Mouse (Mus musculus) limb, embryonic 10.5 days (tissue): ENCODE results near the gene Spsb1. TPM values are rescaled to one million over a fixed set of nuclear protein-coding genes. Genes with fewer than 3 reads are reported as not detected.

Source experiments
- DNase-seq: peaks from one replicate; pipeline ENCODE4 v3.0.0-alpha.2; 2017; ENCODE audit warnings: low spot score
- H3K27ac ChIP-seq: fragments of 300-500 bp; sonication (generic); 2 replicates; pipeline ENCODE4 v1.5.1; 2016; ENCODE audit warnings: mild to moderate bottlenecking
- H3K27me3 ChIP-seq: fragments of 300-500 bp; sonication (generic); 2 replicates; pipeline ENCODE4 v1.6.1; 2016; ENCODE audit warnings: low read depth, mild to moderate bottlenecking; ENCODE audit not compliant: poor library complexity, severe bottlenecking
- H3K36me3 ChIP-seq: fragments of 300-500 bp; sonication (generic); 2 replicates; pipeline ENCODE4 v1.6.1; 2016; ENCODE audit warnings: mild to moderate bottlenecking, moderate library complexity
- H3K4me1 ChIP-seq: fragments of 300-500 bp; sonication (generic); 2 replicates; pipeline ENCODE4 v1.6.1; 2016
- H3K4me3 ChIP-seq: fragments of 300-500 bp; sonication (generic); 2 replicates; pipeline ENCODE4 v1.5.1; 2016; ENCODE audit warnings: mild to moderate bottlenecking, moderate library complexity
- H3K9me3 ChIP-seq: fragments of 300-500 bp; sonication (generic); replicated peaks from 2 replicates; pipeline ENCODE4 v1.6.1; 2016; ENCODE audit warnings: mild to moderate bottlenecking
- WGBS: fragments of 180-500 bp; shearing (Covaris S2); methylation state at CpG from one replicate; pipeline ENCODE4 v1.1.7; 2016; 5-methylcytosine and 5-hydroxymethylcytosine counted together
- polyA plus RNA-seq: library from polyadenylated mRNA; unstranded; fragments of >200 nt; fragmentation: Nextera tagmentation; extraction: Ambion mirVana; gene quantifications from 2 replicates; pipeline ENCODE4 v1.2.1, GENCODE M21; 2016

The Spsb1 gene
- polyA plus RNA-seq, 1 experiment from 2014 or later: 18.8 TPM

DNA sequence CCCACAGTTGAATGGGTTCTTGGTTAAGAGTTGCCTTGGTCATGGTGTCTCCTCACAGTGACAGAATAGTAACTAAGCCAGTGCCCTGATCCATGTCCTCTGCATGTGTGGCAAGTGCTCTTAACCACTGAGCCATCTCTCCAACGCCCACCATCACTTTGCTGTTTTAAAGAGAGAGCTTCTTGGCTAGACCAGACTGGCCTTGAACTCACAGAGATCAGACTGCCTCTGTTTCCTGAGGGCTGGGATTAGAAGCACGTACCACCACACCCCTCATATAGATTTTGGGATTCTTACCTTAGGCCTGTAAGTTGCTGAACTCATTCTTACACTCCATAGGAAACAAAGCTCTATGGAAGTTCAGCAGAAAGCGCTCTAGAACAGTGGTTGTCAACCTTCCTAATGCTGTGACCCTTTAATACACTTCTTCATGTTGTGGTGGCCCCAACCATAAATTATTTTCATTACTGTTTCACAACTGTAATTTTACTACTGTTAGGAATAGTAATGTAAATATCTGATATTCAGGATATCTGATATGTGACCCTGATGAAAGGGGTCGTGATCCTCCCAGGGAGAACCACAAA lies 101.1 kb downstream of the Spsb1 start:
- Histone ChIP-seq H3K4me1 (peaks cover 36% of the 10 kb centered on the region), H3K36me3 (no peaks in the 10 kb centered on the region), H3K27ac (no peak overlapping the region), H3K27me3 (no peaks in the 10 kb centered on the region), H3K4me3 (no peak overlapping the region; the same call in 1 of the 2 replicates), H3K9me3 (no peaks in the 10 kb centered on the region)
- 65% methylated on average over 4 of the region's 4 CpGs for WGBS
- no peak for DNase-seq

DNA sequence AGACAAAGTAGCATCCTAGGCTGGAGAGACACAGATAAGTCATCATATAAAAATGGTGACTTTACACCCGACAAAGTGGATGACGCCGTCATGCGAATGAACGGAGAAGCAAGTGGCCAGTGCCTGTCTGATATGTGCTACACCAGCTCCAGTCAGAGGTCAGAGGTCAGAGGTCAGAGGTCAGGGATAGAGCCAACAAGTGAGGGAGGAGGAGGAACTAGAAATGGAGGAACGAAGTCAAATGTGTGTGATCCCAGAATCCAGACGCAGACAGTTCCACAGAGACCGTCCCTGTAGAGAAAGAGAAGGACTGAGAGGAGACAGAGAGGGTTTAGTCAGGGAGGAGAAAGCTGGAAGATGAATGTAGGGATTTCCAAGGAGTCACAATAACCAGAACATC lies 103.3 kb downstream of the Spsb1 start:
- H3K36me3 ChIP-seq: no peaks in the 10 kb centered on the region
- H3K4me1 ChIP-seq: peaks cover 32% of the 10 kb centered on the region
- no peaks in the 10 kb centered on the region for H3K9me3 ChIP-seq
- no peaks in the 10 kb centered on the region for H3K27me3 ChIP-seq
- H3K27ac ChIP-seq: no peak overlapping the region
- 84% methylated on average over 8 of the region's 8 CpGs for WGBS
- no peak overlapping the region for H3K4me3 ChIP-seq
- no peak for DNase-seq

DNA sequence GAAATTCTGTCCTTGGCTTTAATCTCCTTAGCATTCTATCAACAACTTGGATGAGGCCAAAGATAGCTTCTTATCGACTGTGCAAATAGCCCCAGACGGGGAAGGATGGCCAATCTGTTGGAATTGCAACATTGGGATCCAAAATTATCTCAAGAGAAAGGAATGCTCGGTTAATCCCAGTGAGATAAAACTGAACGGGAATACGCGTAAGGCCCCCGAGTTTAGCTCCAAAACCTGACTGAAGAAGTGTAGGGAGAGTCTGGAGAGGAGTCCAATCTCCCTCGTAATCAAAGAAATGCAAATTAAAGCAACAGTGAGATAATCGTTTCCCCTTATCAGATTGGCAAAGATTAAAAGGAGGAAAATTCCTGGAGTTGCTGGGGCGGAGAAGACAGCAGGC lies 104.2 kb downstream of the Spsb1 start:
- DNase-seq: no peak
- Histone ChIP-seq H3K4me1 (peaks cover 26% of the 10 kb centered on the region), H3K27ac (no peak overlapping the region), H3K9me3 (no peaks in the 10 kb centered on the region), H3K27me3 (no peaks in the 10 kb centered on the region), H3K4me3 (no peak overlapping the region), H3K36me3 (no peaks in the 10 kb centered on the region)
- WGBS: 72% methylated on average over 10 of the region's 10 CpGs

DNA sequence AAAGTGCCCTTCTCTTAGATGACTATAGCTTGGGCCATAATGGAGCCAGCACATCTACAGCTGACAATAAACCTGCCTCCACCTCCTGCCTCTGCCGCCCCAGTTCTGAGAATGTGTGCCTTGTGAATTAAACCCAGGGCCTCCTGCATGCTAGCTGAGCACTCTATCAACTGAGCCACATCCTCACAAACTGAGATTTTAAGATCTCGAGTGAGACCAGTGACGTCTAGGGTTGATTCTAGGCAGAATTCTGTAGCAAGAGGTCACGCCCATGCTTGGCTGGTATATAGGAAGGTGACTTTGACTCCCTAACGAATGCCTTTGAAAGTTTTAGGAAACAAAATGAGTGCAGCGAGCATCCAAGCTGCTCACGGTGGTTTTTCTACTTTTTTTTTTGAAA lies 104.8 kb downstream of the Spsb1 start:
- no peaks in the 10 kb centered on the region for H3K36me3 ChIP-seq
- no peak for DNase-seq
- H3K4me1 ChIP-seq: peaks cover 20% of the 10 kb centered on the region
- no peak overlapping the region for H3K27ac ChIP-seq
- no peak overlapping the region for H3K4me3 ChIP-seq
- H3K9me3 ChIP-seq: no peaks in the 10 kb centered on the region
- WGBS: 89% methylated on average over 7 of the region's 7 CpGs
- H3K27me3 ChIP-seq: no peaks in the 10 kb centered on the region

DNA sequence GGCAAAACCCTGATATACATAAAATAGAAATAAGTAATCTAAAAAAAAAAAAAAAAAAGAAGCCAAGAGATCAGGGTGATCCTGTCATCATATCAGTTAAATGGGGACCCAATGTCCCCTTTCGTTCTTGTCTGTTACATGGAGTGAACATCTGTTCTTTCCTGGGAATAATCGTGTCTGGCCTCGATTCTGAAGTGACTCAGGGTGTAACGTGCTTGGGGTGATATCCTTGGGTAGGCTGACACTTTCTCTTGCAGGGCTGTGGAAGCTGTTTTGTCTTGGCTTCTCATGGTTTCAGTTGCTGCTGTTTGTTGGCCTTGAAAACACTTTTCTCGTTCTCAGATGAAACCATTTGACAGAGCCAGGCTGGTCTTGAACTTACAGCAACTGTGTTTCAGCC lies 105.8 kb downstream of the Spsb1 start:
- Histone ChIP-seq H3K9me3 (no peaks in the 10 kb centered on the region), H3K4me3 (no peak overlapping the region), H3K4me1 (peaks cover 11% of the 10 kb centered on the region), H3K27ac (no peak overlapping the region), H3K27me3 (no peaks in the 10 kb centered on the region), H3K36me3 (no peaks in the 10 kb centered on the region)
- WGBS: 91% methylated on average over 5 of the region's 5 CpGs
- no peak for DNase-seq

DNA sequence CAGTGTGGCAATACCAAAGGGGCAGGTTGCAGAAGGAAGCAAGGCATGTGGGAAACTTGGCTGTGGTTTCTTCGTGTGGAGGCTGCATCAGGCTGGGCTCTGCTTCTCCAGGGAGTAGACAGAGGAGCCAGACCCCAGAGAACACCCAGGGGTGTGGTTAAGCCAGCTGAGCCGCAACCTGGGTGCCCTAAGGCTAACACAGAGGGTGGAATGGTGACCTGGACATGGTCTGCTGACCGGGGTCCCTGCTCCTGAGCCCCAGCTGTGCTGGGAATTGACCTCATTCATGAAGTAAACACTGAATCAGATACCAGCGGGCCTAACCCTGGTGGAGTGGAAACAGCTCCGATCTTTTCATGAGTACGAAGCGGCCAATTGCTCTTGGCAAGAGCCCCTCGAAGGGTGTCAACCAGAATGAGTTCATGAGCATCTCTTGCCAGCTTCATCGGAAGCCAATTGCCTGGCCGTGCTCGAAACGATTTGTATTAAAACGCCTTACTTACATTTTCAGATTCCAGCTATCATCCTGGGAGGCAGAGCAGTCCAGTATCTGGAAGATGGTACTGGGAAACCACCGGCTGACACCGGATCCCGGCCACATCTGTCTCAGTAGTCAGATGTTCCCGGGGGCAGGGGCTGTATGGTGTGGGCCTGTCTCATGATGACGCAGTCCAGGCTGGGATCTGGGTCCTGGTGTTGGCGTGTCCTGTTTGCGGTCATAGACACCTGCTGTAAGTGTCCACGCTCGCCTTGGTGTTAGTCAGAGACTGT lies 107.8 kb downstream of the Spsb1 start:
- H3K4me3 ChIP-seq: no peak overlapping the region
- no peaks in the 10 kb centered on the region for H3K36me3 ChIP-seq
- no peaks in the 10 kb centered on the region for H3K27me3 ChIP-seq
- peaks cover 10% of the 10 kb centered on the region for H3K4me1 ChIP-seq
- H3K27ac ChIP-seq: peak overlapping the region; percentile 50
- no peak for DNase-seq
- no peaks in the 10 kb centered on the region for H3K9me3 ChIP-seq
- 82% methylated on average over 22 of the region's 22 CpGs for WGBS

Other genes starting within 250 kb of the Spsb1 start
- 50.7 and 52.1 TPM in 2 replicates for gene Tmem201, start 217.0 kb downstream of the Spsb1 start, polyA plus RNA-seq
- gene Slc25a33, start 180.8 kb downstream of the Spsb1 start, polyA plus RNA-seq: 24.5 and 25.4 TPM in 2 replicates
- 4.5 and 5.6 TPM in 2 replicates for gene H6pd, start 54.0 kb upstream of the Spsb1 start, polyA plus RNA-seq
- gene Gpr157, start 132.3 kb upstream of the Spsb1 start, polyA plus RNA-seq: 0.28 and 0.75 TPM in 2 replicates
- 0.98 and 1.1 TPM in 2 replicates for gene Slc2a5, start 164.2 kb upstream of the Spsb1 start, polyA plus RNA-seq
- gene Slc2a7, start 193.9 kb upstream of the Spsb1 start, polyA plus RNA-seq: not detected in 2 replicates
- gene Car6, start 246.3 kb upstream of the Spsb1 start, polyA plus RNA-seq: not detected in 2 replicates